Mouse (Mus musculus) heart, embryonic 13.5 days (tissue): ENCODE results near the gene Kbtbd6. TPM values are rescaled to one million over a fixed set of nuclear protein-coding genes. Genes with fewer than 3 reads are reported as not detected.

ENCODE experiments used
- ATAC-seq: fragments of 200-750 bp; cut with Nextera tagmentation; 2 replicates; pipeline ENCODE4 v1.8.0; 2017; ENCODE audit warnings: moderate TSS enrichment; ENCODE audit not compliant: insufficient number of reproducible peaks, low FRiP score, low TSS enrichment; ENCODE audit errors: extremely low read depth
- H3K27ac ChIP-seq: fragments of 300-500 bp; sonication (generic); replicated peaks from 2 replicates; pipeline ENCODE4 v1.5.1; 2015; ENCODE audit warnings: moderate library complexity, mild to moderate bottlenecking, inconsistent platforms
- H3K27me3 ChIP-seq: fragments of 300-500 bp; sonication (generic); replicated peaks from 2 replicates; pipeline ENCODE4 v1.6.1; 2015; ENCODE audit warnings: mild to moderate bottlenecking, inconsistent platforms
- H3K36me3 ChIP-seq: fragments of 300-500 bp; sonication (generic); 2 replicates; pipeline ENCODE4 v1.6.1; 2015; ENCODE audit warnings: mild to moderate bottlenecking, inconsistent platforms
- H3K4me1 ChIP-seq: fragments of 300-500 bp; sonication (generic); 2 replicates; pipeline ENCODE4 v1.6.1; 2015; ENCODE audit warnings: inconsistent platforms
- H3K4me2 ChIP-seq: fragments of 300-500 bp; sonication (generic); 2 replicates; pipeline ENCODE4 v1.6.1; 2015; ENCODE audit warnings: inconsistent platforms, mild to moderate bottlenecking, moderate library complexity
- H3K4me3 ChIP-seq: fragments of 300-500 bp; sonication (generic); 2 replicates; pipeline ENCODE4 v1.5.1; 2015; ENCODE audit warnings: moderate library complexity, mild to moderate bottlenecking, inconsistent platforms
- H3K9ac ChIP-seq: fragments of 300-500 bp; sonication (generic); 2 replicates; pipeline ENCODE4 v1.6.1; 2015; ENCODE audit warnings: inconsistent platforms, mild to moderate bottlenecking, moderate library complexity
- H3K9me3 ChIP-seq: fragments of 300-500 bp; sonication (generic); 2 replicates; pipeline ENCODE4 v1.6.1; 2016; ENCODE audit warnings: inconsistent platforms
- WGBS: fragments of 180-500 bp; shearing (Covaris S2); methylation state at CpG from one replicate; pipeline ENCODE4 v1.1.7; 2015; ENCODE audit warnings: mixed read lengths; 5-methylcytosine and 5-hydroxymethylcytosine counted together
- polyA plus RNA-seq: library from polyadenylated mRNA; unstranded; fragments of >200 nt; fragmentation: Nextera tagmentation; extraction: Ambion mirVana; gene quantifications from 2 replicates; pipeline ENCODE4 v1.2.1, GENCODE M21; 2015

Gene Kbtbd6
- polyA plus RNA-seq, 1 experiment from 2014 or later: 1.4 TPM

DNA sequence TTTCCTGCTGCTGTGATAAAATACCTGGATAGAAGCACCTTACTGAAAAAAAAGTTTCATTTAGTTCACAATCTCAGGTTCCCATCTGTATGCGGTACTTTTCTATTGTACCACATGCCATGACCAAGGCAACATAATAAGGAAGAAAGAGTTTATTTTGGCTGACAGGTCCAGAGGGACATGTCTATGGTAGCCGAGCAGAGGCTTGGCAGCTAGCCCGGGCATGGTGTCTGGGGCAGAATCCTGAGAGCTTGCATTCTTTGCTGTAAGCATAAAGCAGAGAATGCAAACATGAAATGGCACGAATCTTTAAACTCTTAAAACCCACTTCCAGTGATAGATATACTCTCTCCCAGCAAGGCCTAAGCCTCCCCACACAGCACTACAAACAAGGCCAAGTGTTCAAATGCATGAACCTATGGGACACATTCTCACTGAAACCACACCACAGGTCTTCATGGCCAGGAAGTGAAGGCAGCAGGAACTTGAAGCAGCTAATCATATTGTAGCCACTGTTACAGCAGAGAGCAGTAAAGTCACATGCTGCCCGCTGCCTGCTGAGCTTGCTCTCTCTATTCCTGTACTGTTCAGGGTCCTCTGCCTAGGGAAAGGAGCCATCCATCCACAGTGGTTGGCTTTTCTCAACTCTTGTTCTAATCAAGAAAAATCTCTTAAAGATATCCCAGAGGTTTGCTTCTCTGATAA, 51.9 kb downstream of the Kbtbd6 start:
- Histone ChIP-seq H3K9ac (no peak overlapping the region), H3K36me3 (peaks cover 8% of the 10 kb centered on the region), H3K27ac (peak overlapping the region; percentile 74), H3K27me3 (no peaks in the 10 kb centered on the region), H3K4me3 (no peak overlapping the region), H3K9me3 (no peaks in the 10 kb centered on the region; the same call in 1 of the 2 replicates), H3K4me1 (peaks cover 43% of the 10 kb centered on the region), H3K4me2 (no peak overlapping the region; the same call in 1 of the 2 replicates)
- WGBS: 47% methylated on average over 5 of the region's 5 CpGs
- no peak for ATAC-seq

Other genes starting within 250 kb of the Kbtbd6 start
- not detected in 2 replicates for gene Zfp957, start 204.5 kb upstream of the Kbtbd6 start, polyA plus RNA-seq
- gene Rgcc, start 150.2 kb upstream of the Kbtbd6 start, polyA plus RNA-seq: 12.6 and 22.5 TPM in 2 replicates
- 18.9 and 19.7 TPM in 2 replicates for gene Naa16, start 61.1 kb upstream of the Kbtbd6 start, polyA plus RNA-seq
- 9.1 and 9.5 TPM in 2 replicates for gene Mtrf1, start 54.1 kb upstream of the Kbtbd6 start, polyA plus RNA-seq
- 7.0 and 7.1 TPM in 2 replicates for gene Kbtbd7, start 25.3 kb upstream of the Kbtbd6 start, polyA plus RNA-seq
- gene Elf1, start 29.4 kb downstream of the Kbtbd6 start, polyA plus RNA-seq: 7.2 and 8.0 TPM in 2 replicates
- 24.5 and 26.4 TPM in 2 replicates for gene Wbp4, start 29.7 kb downstream of the Kbtbd6 start, polyA plus RNA-seq
- 95.3 and 108 TPM in 2 replicates for gene Sugt1, start 135.9 kb downstream of the Kbtbd6 start, polyA plus RNA-seq
- 2.2 and 2.9 TPM in 2 replicates for gene Cnmd, start 210.3 kb downstream of the Kbtbd6 start, polyA plus RNA-seq